Mouse (Mus musculus) thymus, adult 2 months (tissue): ENCODE measurements around the gene BC030499. TPM values are rescaled to one million over a fixed set of nuclear protein-coding genes. Genes with fewer than 3 reads are reported as not detected.
"Not testable (repeated sequence)": the region's sequence is repeated elsewhere in the genome, so short reads cannot be mapped to it uniquely, and the experiment has no call there.

Experiments
- DNase-seq: peaks from one replicate; pipeline ENCODE4 v3.0.0; 2021
- H3K27ac ChIP-seq: fragments of 200-500 bp; 2 replicates; pipeline ENCODE4 v1.5.1; 2012; ENCODE audit warnings: low read length, control low read depth; ENCODE audit not compliant: control insufficient read depth, insufficient read depth
- H3K27me3 ChIP-seq: fragments of 200-500 bp; 2 replicates; pipeline ENCODE4 v1.6.1; 2012; ENCODE audit warnings: mild to moderate bottlenecking, low read length, moderate library complexity, mixed read lengths; ENCODE audit not compliant: control insufficient read depth, insufficient read depth
- H3K36me3 ChIP-seq: fragments of 200-500 bp; 2 replicates; pipeline ENCODE4 v1.6.1; 2012; ENCODE audit warnings: mild to moderate bottlenecking, low read length, moderate library complexity; ENCODE audit not compliant: control insufficient read depth, insufficient read depth
- H3K4me1 ChIP-seq: fragments of 200-500 bp; replicated peaks from 2 replicates; pipeline ENCODE4 v1.6.1; 2012; ENCODE audit warnings: low read length; ENCODE audit not compliant: control insufficient read depth, insufficient read depth
- H3K4me3 ChIP-seq: fragments of 200-500 bp; 2 replicates; pipeline ENCODE4 v1.5.1; 2012; ENCODE audit warnings: mild to moderate bottlenecking, low read length, control low read depth, moderate library complexity; ENCODE audit not compliant: control insufficient read depth, insufficient read depth
- CTCF ChIP-seq: fragments of 200-500 bp; IDR thresholded peaks from 2 replicates; pipeline ENCODE4 v1.5.1; 2012; ENCODE audit warnings: mild to moderate bottlenecking, control low read depth, low read length, moderate library complexity, borderline replicate concordance; ENCODE audit not compliant: control insufficient read depth, poor library complexity, insufficient read depth; ENCODE audit errors: extremely low read depth
- POLR2A ChIP-seq: fragments of 200-500 bp; IDR thresholded peaks from 2 replicates; pipeline ENCODE4 v1.6.1; 2012; ENCODE audit warnings: mild to moderate bottlenecking, low read length, control low read depth, moderate library complexity; ENCODE audit not compliant: control insufficient read depth, poor library complexity, insufficient read depth; ENCODE audit errors: extremely low read depth
- WGBS: fragments of 180-500 bp; shearing (Covaris S2); methylation state at CpG from one replicate; pipeline ENCODE4 v1.1.7; 2018; 5-methylcytosine and 5-hydroxymethylcytosine counted together
- polyA plus RNA-seq: library from polyadenylated mRNA; depleted of rRNA; stranded (reverse); fragments of >200 nt; gene quantifications from 2 replicates; pipeline ENCODE4 v1.2.3, GENCODE M21; 2012

The BC030499 gene
- polyA plus RNA-seq, 1 experiment: 0.38 TPM

DNA sequence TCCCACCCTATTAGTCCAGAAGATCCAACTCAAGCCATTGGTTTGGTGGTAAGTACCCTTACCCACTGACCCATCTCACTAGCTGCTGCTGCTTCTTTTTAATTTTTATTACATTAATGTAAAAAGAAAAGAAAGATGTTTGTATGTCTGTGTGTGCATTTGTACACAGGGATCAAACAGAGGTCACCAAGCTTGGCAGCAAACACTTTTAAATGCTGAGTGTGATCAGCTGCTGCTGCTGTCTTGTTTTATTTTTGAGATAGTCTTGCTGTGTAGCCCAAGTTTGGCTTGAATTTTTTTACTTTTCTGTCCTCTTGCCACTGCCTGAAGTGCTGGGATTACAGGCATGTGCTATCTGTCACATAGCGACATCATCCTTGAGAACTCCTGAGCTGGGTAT is 15.0 kb upstream of the BC030499 start:
- Histone ChIP-seq H3K4me3 (no peak overlapping the region), H3K27me3 (no peaks in the 10 kb centered on the region), H3K4me1 (no peaks in the 10 kb centered on the region), H3K36me3 (peaks cover 97% of the 10 kb centered on the region), H3K27ac (no peak overlapping the region)
- TF ChIP-seq POLR2A (no peak), CTCF (no peak)
- whole genome bisulfite sequencing: 94% methylated on average over 1 of the region's 1 CpGs
- no peak for DNase-seq

DNA sequence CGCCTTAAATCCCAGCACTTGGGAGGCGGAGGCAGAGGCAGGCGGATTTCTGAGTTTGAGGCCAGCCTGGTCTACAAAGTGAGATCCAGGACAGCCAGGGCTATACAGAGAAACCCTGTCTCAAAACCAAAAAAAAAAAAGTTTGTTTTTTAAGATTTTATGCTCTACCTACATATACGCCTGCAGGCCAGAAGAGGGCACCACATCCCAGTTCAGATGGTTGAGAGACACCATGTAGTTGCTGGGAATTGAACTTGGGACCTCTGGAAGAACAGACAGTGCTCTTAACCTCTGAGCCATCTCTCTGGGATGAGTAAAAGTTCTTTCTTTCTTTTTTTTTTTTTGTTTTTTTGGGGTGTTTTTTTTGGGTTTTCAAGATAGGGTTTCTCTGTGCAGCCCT is 14.5 kb upstream of the BC030499 start:
- WGBS: 95% methylated on average over 4 of the region's 4 CpGs
- H3K27ac ChIP-seq, H3K27me3 ChIP-seq, H3K4me1 ChIP-seq, H3K4me3 ChIP-seq: not testable (repeated sequence)
- DNase-seq: peak; percentile 18
- peaks cover 100% of the 10 kb centered on the region for H3K36me3 ChIP-seq

DNA sequence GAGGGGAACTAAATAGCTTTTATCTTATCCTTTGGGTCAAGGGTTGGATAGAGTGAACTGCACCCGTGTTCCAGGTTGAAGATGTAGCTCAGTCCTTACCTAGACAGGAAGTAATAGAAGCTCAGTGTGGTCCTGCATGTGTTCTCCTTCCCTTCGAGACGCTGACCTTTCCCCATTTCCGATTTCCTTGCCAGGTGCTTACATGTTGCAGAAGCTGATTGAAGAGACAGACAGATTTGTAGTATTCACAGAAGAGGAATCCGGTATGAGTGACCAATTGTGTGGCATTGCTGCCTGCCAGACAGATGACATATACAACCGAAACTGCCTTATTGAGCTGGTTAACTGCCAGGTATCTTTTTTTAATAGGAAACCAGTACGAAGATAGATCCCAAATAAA is 11.8 kb upstream of the BC030499 start:
- Histone ChIP-seq H3K4me3 (no peak overlapping the region), H3K4me1 (no peaks in the 10 kb centered on the region), H3K36me3 (peaks cover 98% of the 10 kb centered on the region), H3K27ac (no peak overlapping the region), H3K27me3 (no peaks in the 10 kb centered on the region)
- 93% methylated on average over 7 of the region's 7 CpGs for WGBS
- DNase-seq: no peak
- TF ChIP-seq CTCF (no peak), POLR2A (no peak)

DNA sequence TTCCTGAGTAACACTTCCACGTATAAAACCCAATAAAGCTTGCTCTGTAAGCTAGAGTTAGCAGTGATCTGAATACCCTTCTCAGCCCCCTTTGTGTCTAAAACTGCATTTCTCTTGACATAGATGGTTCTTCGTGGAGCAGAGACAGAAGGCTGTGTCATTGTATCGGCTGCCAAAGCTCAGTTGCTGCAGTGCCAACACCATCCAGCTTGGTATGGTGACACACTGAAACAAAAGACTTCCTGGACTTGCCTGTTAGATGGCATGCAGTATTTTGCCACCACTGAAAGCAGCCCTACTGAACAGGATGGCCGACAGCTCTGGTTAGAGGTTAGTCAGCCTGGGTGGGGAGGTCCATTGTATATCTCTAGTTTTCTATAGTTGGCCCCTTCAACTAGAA is 11.1 kb upstream of the BC030499 start:
- peaks cover 98% of the 10 kb centered on the region for H3K36me3 ChIP-seq
- 96% methylated on average over 4 of the region's 4 CpGs for WGBS

DNA sequence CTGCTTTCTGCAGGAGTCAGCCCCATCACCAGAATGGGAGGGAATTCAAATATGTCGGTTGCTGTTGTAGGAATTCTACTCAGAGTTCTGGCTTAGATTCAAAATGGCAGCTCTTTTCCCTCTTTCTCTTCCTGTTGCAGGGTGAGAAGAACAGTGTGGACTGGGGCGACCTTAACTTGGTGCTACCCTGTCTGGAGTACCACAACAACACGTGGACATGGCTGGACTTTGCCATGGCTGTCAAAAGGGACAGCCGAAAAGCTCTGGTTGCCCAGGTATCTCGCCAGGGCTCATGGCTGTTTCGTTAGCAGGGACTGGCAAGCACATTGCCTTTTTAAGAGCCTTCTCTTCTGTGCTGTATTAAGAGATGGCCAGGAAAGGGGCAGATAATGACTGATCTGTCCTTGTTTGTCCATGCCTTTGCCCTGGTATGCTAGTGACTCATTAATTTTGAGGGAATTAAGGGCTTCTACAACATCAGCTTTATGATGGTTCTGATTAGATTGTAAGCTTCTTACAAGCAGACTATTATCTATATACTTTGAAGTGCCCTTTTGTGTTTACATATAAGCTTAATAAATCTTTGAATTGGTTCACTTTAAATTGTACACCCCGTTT is 1.4 kb upstream of the BC030499 start:
- Histone ChIP-seq H3K4me3 (no peak overlapping the region), H3K36me3 (peaks cover 74% of the 10 kb centered on the region), H3K27me3 (no peaks in the 10 kb centered on the region), H3K27ac (no peak overlapping the region), H3K4me1 (no peaks in the 10 kb centered on the region)
- TF ChIP-seq POLR2A (no peak), CTCF (no peak)
- no peak for DNase-seq
- WGBS: 95% methylated on average over 7 of the region's 7 CpGs

More for the DNA sequence above, 11.1 kb upstream of the BC030499 start:
- no peaks in the 10 kb centered on the region for H3K4me1 ChIP-seq
- H3K27me3 ChIP-seq: no peaks in the 10 kb centered on the region
- DNase-seq: no peak
- TF ChIP-seq POLR2A (no peak), CTCF (no peak)
- H3K27ac ChIP-seq: no peak overlapping the region
- no peak overlapping the region for H3K4me3 ChIP-seq

DNA sequence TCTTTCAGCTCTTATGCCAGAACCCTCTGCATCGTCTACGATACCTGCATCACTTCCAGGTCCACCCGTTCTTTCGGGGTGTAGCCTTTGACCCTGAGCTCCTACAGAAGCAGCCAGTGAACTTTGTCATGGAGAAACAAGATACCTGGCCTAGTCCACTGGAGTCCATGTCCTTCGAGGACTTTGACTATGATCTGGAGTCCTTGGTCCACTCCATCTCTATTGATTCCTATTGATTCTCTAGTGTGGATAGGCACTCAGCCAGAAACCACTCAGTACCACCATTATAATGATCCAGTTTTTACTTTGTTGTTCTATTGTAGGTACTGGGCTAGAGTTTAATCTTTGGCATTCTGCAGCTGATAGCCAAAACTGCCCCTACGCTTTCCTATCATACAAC is 3.9 kb downstream of the BC030499 start:
- no peak for DNase-seq
- no peak overlapping the region for H3K4me3 ChIP-seq
- H3K36me3 ChIP-seq: peaks cover 21% of the 10 kb centered on the region
- H3K27me3 ChIP-seq: no peaks in the 10 kb centered on the region
- WGBS: 98% methylated on average over 6 of the region's 6 CpGs
- H3K4me1 ChIP-seq: no peaks in the 10 kb centered on the region
- H3K27ac ChIP-seq: no peak overlapping the region
- TF ChIP-seq CTCF: no peak
- no peak for TF ChIP-seq POLR2A

DNA sequence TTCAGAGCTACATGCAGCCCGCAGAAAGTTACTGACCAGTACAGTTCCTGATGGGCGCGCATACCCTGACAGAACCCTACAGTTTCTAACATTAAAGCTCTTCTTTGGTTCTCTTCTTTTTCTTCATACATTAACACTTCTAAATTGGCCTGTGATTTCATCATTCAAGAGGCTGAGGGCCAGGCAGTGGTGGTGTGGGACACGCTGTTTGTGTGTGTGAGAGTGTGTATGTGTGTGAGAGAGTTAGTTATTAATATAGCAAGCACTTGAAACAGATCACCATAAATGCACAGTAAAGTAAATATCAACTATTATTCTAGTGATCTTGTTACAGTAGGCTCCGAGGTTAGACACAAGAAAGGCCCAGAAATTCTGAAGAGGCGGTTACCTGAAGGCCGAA is 10.3 kb downstream of the BC030499 start:
- H3K27ac ChIP-seq: no peak overlapping the region
- H3K36me3 ChIP-seq: peaks cover 10% of the 10 kb centered on the region; the same call in 1 of the 2 replicates
- no peaks in the 10 kb centered on the region for H3K27me3 ChIP-seq
- TF ChIP-seq CTCF (no peak), POLR2A (no peak)
- H3K4me3 ChIP-seq: peak overlapping the region; percentile 34
- DNase-seq: no peak
- peaks cover 6% of the 10 kb centered on the region for H3K4me1 ChIP-seq
- 68% methylated on average over 7 of the region's 7 CpGs for WGBS

DNA sequence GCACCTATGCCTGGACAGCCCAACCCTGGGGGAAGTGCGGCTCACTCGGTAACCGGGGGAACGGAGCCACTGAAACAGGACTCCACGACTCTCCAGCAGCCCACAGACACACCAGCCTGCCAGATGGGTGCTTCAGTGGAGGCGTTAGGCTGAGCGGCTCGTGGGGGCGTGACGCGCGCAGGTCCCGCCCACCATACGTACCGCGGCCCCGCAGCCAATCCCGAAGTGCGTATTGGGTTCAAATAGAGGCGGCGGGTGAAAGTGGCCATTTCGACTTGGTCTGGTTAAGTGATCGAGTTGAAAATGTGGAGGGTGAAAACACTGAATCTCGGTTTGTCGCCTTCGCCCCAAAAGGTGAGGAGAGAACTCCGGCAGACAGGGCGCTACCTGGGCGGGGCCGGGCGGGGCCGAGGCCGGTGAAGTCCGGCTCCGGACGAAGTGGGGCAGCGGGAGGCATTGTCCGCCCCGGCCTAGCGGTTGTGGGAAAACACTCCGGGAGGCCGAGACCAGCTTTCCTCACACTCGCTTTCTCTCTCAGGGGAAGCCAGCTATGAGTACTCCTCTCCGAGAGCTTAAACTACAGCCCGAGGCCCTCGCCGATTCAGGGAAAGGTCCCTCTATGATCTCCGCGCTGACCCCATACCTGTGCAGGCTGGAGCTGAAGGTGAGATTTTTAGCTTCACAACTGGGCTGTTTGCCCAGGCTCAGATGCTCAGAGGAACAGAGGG is 10.9 kb downstream of the BC030499 start, which contains the start of gene Spag5:
TSS of gene Spag5 (plus strand) at position 173 of the 728 bp plus-strand sequence.
- H3K27me3 ChIP-seq: no peaks in the 10 kb centered on the region
- H3K36me3 ChIP-seq: peaks cover 15% of the 10 kb centered on the region; the same call in 1 of the 2 replicates
- peak within 1 kb of the TSS; percentile 69 for H3K4me3 ChIP-seq
- WGBS: under 1% methylated on average over 49 of the region's 49 CpGs
- no peak within 1 kb of the TSS for H3K27ac ChIP-seq
- H3K4me1 ChIP-seq: peaks cover 6% of the 10 kb centered on the region
- TF ChIP-seq POLR2A (peak; percentile 48; the same call in 1 of the 2 replicates), CTCF (no peak)
- peak; percentile 91 for DNase-seq
